Mouse (Mus musculus) forebrain, embryonic 15.5 days (tissue): ENCODE measurements at regions not wholly inside any gene's neighbourhood (a gene's known extent, or its start where the extent isn't known, plus 50 kb on each side); places are given as distances from the start of the nearest gene placed in this dataset. TPM values are rescaled to one million over a fixed set of nuclear protein-coding genes. Genes with fewer than 3 reads are reported as not detected.

Experiments
- microRNA-seq: library from miRNA; unstranded; fragments of <30 nt; microRNA quantifications from one replicate; pipeline ENCODE4, GENCODE M21; 2016

Small RNAs in the stretch of these regions (microRNA-seq; reads per million reads assigned to microRNA genes)
- not detected for gene Gm44461
